Mouse (Mus musculus) sigmoid colon, adult 10 weeks (tissue): Measurements from ENCODE around the gene Olfr465-ps1. TPM values are rescaled to one million over a fixed set of nuclear protein-coding genes. Genes with fewer than 3 reads are reported as not detected.

ENCODE experiments used
- polyA plus RNA-seq: library from polyadenylated mRNA; stranded (reverse); fragments of 350-450 nt; fragmentation: Illumina TruSeq; extraction: RNeasy Lipid Tissue Mini Kit (QIAGEN cat#74804); gene quantifications from one replicate; pipeline ENCODE4 v1.2.3, GENCODE M21; 2014; ENCODE audit warnings: low read depth, low replicate concordance

Olfr465-ps1 gene
- not detected for polyA plus RNA-seq

DNA sequence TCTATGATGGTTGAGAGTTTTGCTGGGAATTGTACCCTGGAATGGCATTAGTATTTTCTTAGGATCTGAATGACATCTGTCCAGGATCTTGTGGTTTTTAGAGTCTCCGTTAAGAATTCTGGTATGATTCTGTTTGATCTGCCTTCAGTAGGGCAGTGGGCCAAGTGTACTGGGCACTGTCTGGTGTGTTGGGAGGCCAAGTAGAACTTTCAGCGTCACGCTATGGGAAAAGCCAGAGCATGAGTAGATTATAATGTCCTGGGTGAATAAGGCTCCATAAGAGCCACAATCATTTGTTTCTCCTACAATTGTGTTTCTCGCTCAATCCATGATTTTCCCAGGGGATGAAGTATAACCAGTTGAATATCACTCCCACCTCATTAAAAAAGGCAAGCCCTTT is at the start of gene Olfr465-ps1:
Olfr465-ps1 (plus strand) TSS at position 301 of the 400 bp plus-strand sequence.

GRCm38 (mm10) chr13:65112459-65113110 is 25.3 kb upstream of the Olfr465-ps1 start, which contains the start of gene Mfsd14b:
Mfsd14b (minus strand) TSS chr13:65112975.

GRCm38 (mm10) chr13:65149940-65150339 is 12.1 kb downstream of the Olfr465-ps1 start, which contains the start of gene Olfr466:
Olfr466 (plus strand) TSS chr13:65150240.

Other genes with a start within 250 kb of the Olfr465-ps1 start
- gene Cntnap3, start 234.1 kb upstream of the Olfr465-ps1 start, polyA plus RNA-seq: not detected
- not detected for gene Spata31, start 220.7 kb upstream of the Olfr465-ps1 start, polyA plus RNA-seq
- not detected for gene Spata31d1c, start 105.0 kb upstream of the Olfr465-ps1 start, polyA plus RNA-seq
- not detected for gene Prss47, start 85.3 kb upstream of the Olfr465-ps1 start, polyA plus RNA-seq
- gene Mfsd14b, start 25.1 kb upstream of the Olfr465-ps1 start, polyA plus RNA-seq: 148 TPM
- not detected for gene Olfr466, start 12.2 kb downstream of the Olfr465-ps1 start, polyA plus RNA-seq
- not detected for gene Nlrp4f, start 67.9 kb downstream of the Olfr465-ps1 start, polyA plus RNA-seq
- not detected for gene Gm10775, start 121.5 kb downstream of the Olfr465-ps1 start, polyA plus RNA-seq
- gene Zfp369, start 140.7 kb downstream of the Olfr465-ps1 start, polyA plus RNA-seq: 61.8 TPM